Mouse (Mus musculus): ENCODE results near the gene Krtap1-4. TPM values are rescaled to one million over a fixed set of nuclear protein-coding genes. Genes with fewer than 3 reads are reported as not detected.

Krtap1-4 gene
- polyA plus RNA-seq, 1 experiment from 2014 or later: not detected

GRCm38 (mm10) chr11:99566530-99566929, 16.9 kb downstream of the Krtap1-4 start, which contains the start of gene Krtap3-1:
Krtap3-1 (minus strand) TSS chr11:99566630.
- no peak within 1 kb of the TSS for H3K9ac ChIP-seq (replicated peaks; ENCODE audit: low read length)

GRCm38 (mm10) chr11:99562580-99562979, 20.9 kb downstream of the Krtap1-4 start:
- no peak for ATAC-seq (replicated peaks; ENCODE audit: insufficient number of reproducible peaks, low FRiP score, low TSS enrichment, low read depth)
- Histone ChIP-seq H3K4me3 (ENCODE audit: low read depth, low read length) (no peak overlapping the region), H3K4me2 (ENCODE audit: low read depth, low read length) (no peak overlapping the region), H3K9me3 (replicated peaks; ENCODE audit: control insufficient read depth, low read length) (no peaks in the 10 kb centered on the region), H3K27ac (replicated peaks; ENCODE audit: low read depth, low read length) (no peak overlapping the region), H3K9ac (replicated peaks; ENCODE audit: low read length) (no peak overlapping the region), H3K27me3 (ENCODE audit: control insufficient read depth, insufficient read depth, low read length) (no peaks in the 10 kb centered on the region), H3K4me1 (ENCODE audit: control insufficient read depth, insufficient read depth, low read length) (no peaks in the 10 kb centered on the region), H3K36me3 (replicated peaks; ENCODE audit: control insufficient read depth, insufficient read depth, low read depth, low read length) (no peaks in the 10 kb centered on the region)
- no peak for DNase-seq (ENCODE audit: low spot score)
- WGBS: 78% methylated on average over 6 of the region's 6 CpGs

More at GRCm38 (mm10) chr11:99566530-99566929, 16.9 kb downstream of the Krtap1-4 start, which contains the start of gene Krtap3-1:
- Histone ChIP-seq H3K4me2 (ENCODE audit: low read depth, low read length) (no peak within 1 kb of the TSS), H3K4me3 (ENCODE audit: low read depth, low read length) (no peak within 1 kb of the TSS), H3K9me3 (replicated peaks; ENCODE audit: control insufficient read depth, low read length) (no peaks in the 10 kb centered on the region), H3K36me3 (replicated peaks; ENCODE audit: control insufficient read depth, insufficient read depth, low read depth, low read length) (no peaks in the 10 kb centered on the region), H3K4me1 (ENCODE audit: control insufficient read depth, insufficient read depth, low read length) (no peaks in the 10 kb centered on the region), H3K27ac (replicated peaks; ENCODE audit: low read depth, low read length) (no peak within 1 kb of the TSS), H3K27me3 (ENCODE audit: control insufficient read depth, insufficient read depth, low read length) (no peaks in the 10 kb centered on the region)
- ATAC-seq (replicated peaks; ENCODE audit: insufficient number of reproducible peaks, low FRiP score, low TSS enrichment, low read depth): no peak
- DNase-seq (ENCODE audit: low spot score): no peak
- 91% methylated on average over 7 of the region's 7 CpGs for WGBS

GRCm38 (mm10) chr11:99559366-99559765, 24.1 kb downstream of the Krtap1-4 start, which contains the start of gene Gm11939:
Gm11939 (minus strand) TSS chr11:99559466.
- DNase-seq (ENCODE audit: low spot score): no peak
- H3K9ac ChIP-seq (replicated peaks; ENCODE audit: low read length): no peak within 1 kb of the TSS
- no peaks in the 10 kb centered on the region for H3K27me3 ChIP-seq (ENCODE audit: control insufficient read depth, insufficient read depth, low read length)
- H3K36me3 ChIP-seq (replicated peaks; ENCODE audit: control insufficient read depth, insufficient read depth, low read depth, low read length): no peaks in the 10 kb centered on the region
- H3K4me2 ChIP-seq (ENCODE audit: low read depth, low read length): no peak within 1 kb of the TSS
- H3K9me3 ChIP-seq (replicated peaks; ENCODE audit: control insufficient read depth, low read length): no peaks in the 10 kb centered on the region
- no peaks in the 10 kb centered on the region for H3K4me1 ChIP-seq (ENCODE audit: control insufficient read depth, insufficient read depth, low read length)
- 90% methylated on average over 9 of the region's 9 CpGs for WGBS
- ATAC-seq (replicated peaks; ENCODE audit: insufficient number of reproducible peaks, low FRiP score, low TSS enrichment, low read depth): no peak
- no peak within 1 kb of the TSS for H3K4me3 ChIP-seq (ENCODE audit: low read depth, low read length)
- H3K27ac ChIP-seq (replicated peaks; ENCODE audit: low read depth, low read length): no peak within 1 kb of the TSS

GRCm38 (mm10) chr11:99557976-99558745, 25.3 kb downstream of the Krtap1-4 start:
- ATAC-seq (replicated peaks; ENCODE audit: insufficient number of reproducible peaks, low FRiP score, low TSS enrichment, low read depth) (no peak), DNase-seq (ENCODE audit: low spot score) (no peak)
- Histone ChIP-seq H3K4me1 (ENCODE audit: control insufficient read depth, insufficient read depth, low read length) (no peaks in the 10 kb centered on the region), H3K4me3 (ENCODE audit: low read depth, low read length) (no peak overlapping the region), H3K36me3 (replicated peaks; ENCODE audit: control insufficient read depth, insufficient read depth, low read depth, low read length) (no peaks in the 10 kb centered on the region), H3K27ac (replicated peaks; ENCODE audit: low read depth, low read length) (no peak overlapping the region), H3K4me2 (ENCODE audit: low read depth, low read length) (no peak overlapping the region), H3K9ac (replicated peaks; ENCODE audit: low read length) (no peak overlapping the region), H3K9me3 (replicated peaks; ENCODE audit: control insufficient read depth, low read length) (no peaks in the 10 kb centered on the region), H3K27me3 (ENCODE audit: control insufficient read depth, insufficient read depth, low read length) (no peaks in the 10 kb centered on the region)
- 65% methylated on average over 3 of the region's 3 CpGs for WGBS

- no peak for DNase-seq (ENCODE audit: low spot score)
- Histone ChIP-seq H3K36me3 (replicated peaks; ENCODE audit: control insufficient read depth, insufficient read depth, low read depth, low read length) (no peaks in the 10 kb centered on the region), H3K4me3 (ENCODE audit: low read depth, low read length) (no peak within 1 kb of the TSS), H3K27me3 (ENCODE audit: control insufficient read depth, insufficient read depth, low read length) (no peaks in the 10 kb centered on the region), H3K4me1 (ENCODE audit: control insufficient read depth, insufficient read depth, low read length) (no peaks in the 10 kb centered on the region), H3K27ac (replicated peaks; ENCODE audit: low read depth, low read length) (no peak within 1 kb of the TSS), H3K9ac (replicated peaks; ENCODE audit: low read length) (no peak within 1 kb of the TSS), H3K4me2 (ENCODE audit: low read depth, low read length) (no peak within 1 kb of the TSS), H3K9me3 (replicated peaks; ENCODE audit: control insufficient read depth, low read length) (no peaks in the 10 kb centered on the region)
- WGBS: 78% methylated on average over 1 of the region's 2 CpGs
- ATAC-seq (replicated peaks; ENCODE audit: insufficient number of reproducible peaks, low FRiP score, low TSS enrichment, low read depth): no peak
Measured at GRCm38 (mm10) chr11:99556753-99557152, 26.7 kb downstream of the Krtap1-4 start, which contains the start of gene Krtap3-2. Krtap3-2 (minus strand) TSS chr11:99556853.

- Histone ChIP-seq H3K27me3 (ENCODE audit: control insufficient read depth, insufficient read depth, low read length) (no peaks in the 10 kb centered on the region), H3K4me1 (ENCODE audit: control insufficient read depth, insufficient read depth, low read length) (no peaks in the 10 kb centered on the region), H3K9me3 (replicated peaks; ENCODE audit: control insufficient read depth, low read length) (no peaks in the 10 kb centered on the region), H3K36me3 (replicated peaks; ENCODE audit: control insufficient read depth, insufficient read depth, low read depth, low read length) (no peaks in the 10 kb centered on the region), H3K4me2 (ENCODE audit: low read depth, low read length) (no peak overlapping the region), H3K4me3 (ENCODE audit: low read depth, low read length) (no peak overlapping the region), H3K27ac (replicated peaks; ENCODE audit: low read depth, low read length) (no peak overlapping the region), H3K9ac (replicated peaks; ENCODE audit: low read length) (no peak overlapping the region)
- DNase-seq (ENCODE audit: low spot score) (no peak), ATAC-seq (replicated peaks; ENCODE audit: insufficient number of reproducible peaks, low FRiP score, low TSS enrichment, low read depth) (no peak)
- 88% methylated on average over 2 of the region's 2 CpGs for WGBS
Measured at GRCm38 (mm10) chr11:99556195-99556594, 27.3 kb downstream of the Krtap1-4 start.

GRCm38 (mm10) chr11:99550765-99551164, 32.7 kb downstream of the Krtap1-4 start, which contains the start of gene Krtap3-3:
Krtap3-3 (minus strand) TSS chr11:99550865.
- 75% methylated on average over 4 of the region's 4 CpGs for WGBS
- no peaks in the 10 kb centered on the region for H3K4me1 ChIP-seq (ENCODE audit: control insufficient read depth, insufficient read depth, low read length)
- no peaks in the 10 kb centered on the region for H3K9me3 ChIP-seq (replicated peaks; ENCODE audit: control insufficient read depth, low read length)
- no peak for ATAC-seq (replicated peaks; ENCODE audit: insufficient number of reproducible peaks, low FRiP score, low TSS enrichment, low read depth)
- no peaks in the 10 kb centered on the region for H3K36me3 ChIP-seq (replicated peaks; ENCODE audit: control insufficient read depth, insufficient read depth, low read depth, low read length)
- no peak within 1 kb of the TSS for H3K9ac ChIP-seq (replicated peaks; ENCODE audit: low read length)
- H3K27me3 ChIP-seq (ENCODE audit: control insufficient read depth, insufficient read depth, low read length): no peaks in the 10 kb centered on the region
- no peak within 1 kb of the TSS for H3K4me3 ChIP-seq (ENCODE audit: low read depth, low read length)
- no peak for DNase-seq (ENCODE audit: low spot score)
- H3K4me2 ChIP-seq (ENCODE audit: low read depth, low read length): no peak within 1 kb of the TSS
- no peak within 1 kb of the TSS for H3K27ac ChIP-seq (replicated peaks; ENCODE audit: low read depth, low read length)

GRCm38 (mm10) chr11:99547892-99548291, 35.6 kb downstream of the Krtap1-4 start:
- no peaks in the 10 kb centered on the region for H3K4me1 ChIP-seq (ENCODE audit: control insufficient read depth, insufficient read depth, low read length)
- H3K27me3 ChIP-seq (ENCODE audit: control insufficient read depth, insufficient read depth, low read length): no peaks in the 10 kb centered on the region
- no peak overlapping the region for H3K4me2 ChIP-seq (ENCODE audit: low read depth, low read length)
- ATAC-seq (replicated peaks; ENCODE audit: insufficient number of reproducible peaks, low FRiP score, low TSS enrichment, low read depth) (no peak), DNase-seq (ENCODE audit: low spot score) (no peak)
- H3K4me3 ChIP-seq (ENCODE audit: low read depth, low read length): no peak overlapping the region
- H3K27ac ChIP-seq (replicated peaks; ENCODE audit: low read depth, low read length): no peak overlapping the region
- no peaks in the 10 kb centered on the region for H3K36me3 ChIP-seq (replicated peaks; ENCODE audit: control insufficient read depth, insufficient read depth, low read depth, low read length)
- H3K9me3 ChIP-seq (replicated peaks; ENCODE audit: control insufficient read depth, low read length): no peaks in the 10 kb centered on the region
- H3K9ac ChIP-seq (replicated peaks; ENCODE audit: low read length): no peak overlapping the region
